Mouse (Mus musculus): Measurements from ENCODE around the gene Mrps23. TPM values are rescaled to one million over a fixed set of nuclear protein-coding genes. Genes with fewer than 3 reads are reported as not detected.
A peak's percentile ranks its signal among the peaks of the same experiment; 100 is the strongest.

Gene Mrps23
- polyA plus RNA-seq, 1 experiment from 2014 or later, result 57.9 TPM

DNA sequence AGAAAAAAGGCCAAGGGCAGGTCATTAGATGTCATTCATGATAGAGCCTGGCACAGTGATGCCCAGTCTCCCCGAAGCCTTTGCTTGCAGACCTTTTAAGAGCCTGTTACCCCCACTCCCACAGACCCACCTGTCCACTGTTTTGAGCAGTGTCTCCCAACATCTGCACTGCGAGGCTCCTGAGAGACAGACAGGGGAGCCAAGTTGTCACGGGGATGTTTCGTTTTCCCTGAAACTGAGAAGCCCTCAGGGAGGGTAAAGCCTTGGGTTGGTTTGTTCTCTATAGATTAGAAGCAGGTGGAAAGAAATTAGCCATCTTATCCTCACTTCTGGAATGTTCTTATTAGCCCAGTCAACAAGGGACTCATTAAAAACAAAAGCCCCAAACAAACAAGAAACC, 30.6 kb downstream of the Mrps23 start:
- whole genome bisulfite sequencing, result 33% methylated on average over 4 of the region's 4 CpGs
- Histone ChIP-seq H3K27me3 (ENCODE audit: control insufficient read depth, insufficient read depth, low read length) (no peaks in the 10 kb centered on the region), H3K36me3 (ENCODE audit: control insufficient read depth, insufficient read depth, low read length) (no peaks in the 10 kb centered on the region), H3K9ac (ENCODE audit: low read length) (no peak overlapping the region), H3K4me3 (replicated peaks; ENCODE audit: low read length) (no peak overlapping the region), H3K9me3 (replicated peaks; ENCODE audit: control insufficient read depth, low read length) (no peaks in the 10 kb centered on the region), H3K4me2 (ENCODE audit: low read depth, low read length) (no peak overlapping the region), H3K27ac (ENCODE audit: low read length) (peak overlapping the region; percentile 25; the same call in 1 of the 2 replicates), H3K4me1 (ENCODE audit: control insufficient read depth, insufficient read depth, low read length) (0 out of 2 replicates have a peak, but pooled peaks cover 5% of the 10 kb centered on the region)
- no peak for ATAC-seq (ENCODE audit: insufficient read depth, low FRiP score)

- peak; percentile 72; the same call in 1 of the 2 replicates for ATAC-seq (ENCODE audit: insufficient read depth, low FRiP score)
- Histone ChIP-seq H3K4me3 (replicated peaks; ENCODE audit: low read length) (peak overlapping the region; percentile 28), H3K36me3 (ENCODE audit: control insufficient read depth, insufficient read depth, low read length) (no peaks in the 10 kb centered on the region), H3K9ac (ENCODE audit: low read length) (peak overlapping the region; percentile 43; the same call in 1 of the 2 replicates), H3K4me1 (ENCODE audit: control insufficient read depth, insufficient read depth, low read length) (0 out of 2 replicates have a peak, but pooled peaks cover 5% of the 10 kb centered on the region), H3K4me2 (ENCODE audit: low read depth, low read length) (peak overlapping the region; percentile 48), H3K27ac (ENCODE audit: low read length) (peak overlapping the region; percentile 55), H3K9me3 (replicated peaks; ENCODE audit: control insufficient read depth, low read length) (no peaks in the 10 kb centered on the region), H3K27me3 (ENCODE audit: control insufficient read depth, insufficient read depth, low read length) (no peaks in the 10 kb centered on the region)
- 14% methylated on average over 23 of the region's 23 CpGs for WGBS
Observed at GRCm38 (mm10) chr11:88235221-88236203, 31.3 kb downstream of the Mrps23 start.

- Histone ChIP-seq H3K9ac (ENCODE audit: low read length) (no peak overlapping the region), H3K4me2 (ENCODE audit: low read depth, low read length) (no peak overlapping the region), H3K27ac (ENCODE audit: low read length) (no peak overlapping the region), H3K9me3 (replicated peaks; ENCODE audit: control insufficient read depth, low read length) (no peaks in the 10 kb centered on the region), H3K4me3 (replicated peaks; ENCODE audit: low read length) (no peak overlapping the region), H3K4me1 (ENCODE audit: control insufficient read depth, insufficient read depth, low read length) (peaks cover 16% of the 10 kb centered on the region; the same call in 1 of the 2 replicates), H3K36me3 (ENCODE audit: control insufficient read depth, insufficient read depth, low read length) (no peaks in the 10 kb centered on the region), H3K27me3 (ENCODE audit: control insufficient read depth, insufficient read depth, low read length) (no peaks in the 10 kb centered on the region)
- 83% methylated on average over 10 of the region's 10 CpGs for WGBS
- ATAC-seq (ENCODE audit: insufficient read depth, low FRiP score), result no peak
Observed at GRCm38 (mm10) chr11:88240275-88240674, 36.1 kb downstream of the Mrps23 start.

GRCm38 (mm10) chr11:88240736-88241353, 36.7 kb downstream of the Mrps23 start:
- Histone ChIP-seq H3K9ac (ENCODE audit: low read length) (no peak overlapping the region), H3K27ac (ENCODE audit: low read length) (no peak overlapping the region), H3K4me1 (ENCODE audit: control insufficient read depth, insufficient read depth, low read length) (peaks cover 16% of the 10 kb centered on the region; the same call in 1 of the 2 replicates), H3K4me3 (replicated peaks; ENCODE audit: low read length) (no peak overlapping the region), H3K4me2 (ENCODE audit: low read depth, low read length) (no peak overlapping the region), H3K27me3 (ENCODE audit: control insufficient read depth, insufficient read depth, low read length) (no peaks in the 10 kb centered on the region), H3K36me3 (ENCODE audit: control insufficient read depth, insufficient read depth, low read length) (no peaks in the 10 kb centered on the region), H3K9me3 (replicated peaks; ENCODE audit: control insufficient read depth, low read length) (no peaks in the 10 kb centered on the region)
- no peak for ATAC-seq (ENCODE audit: insufficient read depth, low FRiP score)
- 28% methylated on average over 10 of the region's 10 CpGs for WGBS

- peak overlapping the region; percentile 38; the same call in 1 of the 2 replicates for H3K27ac ChIP-seq (ENCODE audit: low read length)
Observed at GRCm38 (mm10) chr11:88241468-88242301, 37.5 kb downstream of the Mrps23 start.

DNA sequence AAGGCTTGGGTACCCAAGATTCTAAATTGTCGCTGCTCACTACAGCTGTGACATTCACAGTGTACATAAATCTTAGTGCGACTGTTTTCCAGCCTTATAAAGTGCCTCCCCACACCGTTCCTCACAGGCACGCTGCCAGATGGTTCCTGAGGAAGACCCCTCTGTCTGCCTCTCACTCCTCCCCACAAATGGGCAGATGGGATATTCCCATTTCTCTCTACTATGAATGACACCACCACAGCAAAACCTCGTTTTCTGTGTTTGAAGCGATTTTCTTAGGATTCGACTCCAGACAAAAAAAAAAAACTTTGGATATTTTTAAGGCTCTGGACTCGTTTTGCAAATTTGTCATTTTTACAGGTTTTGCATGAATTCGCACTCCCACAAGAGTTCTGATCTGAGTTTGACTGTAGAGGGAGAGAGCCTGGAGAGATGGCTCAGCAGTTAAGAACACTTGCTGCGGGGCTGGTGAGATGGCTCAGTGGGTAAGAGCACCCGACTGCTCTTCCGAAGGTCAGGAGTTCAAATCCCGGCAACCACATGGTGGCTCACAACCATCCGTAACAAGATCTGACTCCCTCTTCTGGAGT, 41.5 kb downstream of the Mrps23 start:
- Histone ChIP-seq H3K27ac (ENCODE audit: low read length) (no peak overlapping the region), H3K4me3 (replicated peaks; ENCODE audit: low read length) (no peak overlapping the region), H3K4me1 (ENCODE audit: control insufficient read depth, insufficient read depth, low read length) (peaks cover 10% of the 10 kb centered on the region; the same call in 1 of the 2 replicates)

More at GRCm38 (mm10) chr11:88241468-88242301, 37.5 kb downstream of the Mrps23 start:
- H3K27me3 ChIP-seq (ENCODE audit: control insufficient read depth, insufficient read depth, low read length), result no peaks in the 10 kb centered on the region
- no peaks in the 10 kb centered on the region for H3K36me3 ChIP-seq (ENCODE audit: control insufficient read depth, insufficient read depth, low read length)
- no peak overlapping the region for H3K9ac ChIP-seq (ENCODE audit: low read length)
- peaks cover 11% of the 10 kb centered on the region; the same call in 1 of the 2 replicates for H3K4me1 ChIP-seq (ENCODE audit: control insufficient read depth, insufficient read depth, low read length)
- H3K4me3 ChIP-seq (replicated peaks; ENCODE audit: low read length), result no peak overlapping the region
- ATAC-seq (ENCODE audit: insufficient read depth, low FRiP score), result no peak
- no peak overlapping the region for H3K4me2 ChIP-seq (ENCODE audit: low read depth, low read length)
- WGBS, result 49% methylated on average over 12 of the region's 12 CpGs
- no peaks in the 10 kb centered on the region for H3K9me3 ChIP-seq (replicated peaks; ENCODE audit: control insufficient read depth, low read length)

DNA sequence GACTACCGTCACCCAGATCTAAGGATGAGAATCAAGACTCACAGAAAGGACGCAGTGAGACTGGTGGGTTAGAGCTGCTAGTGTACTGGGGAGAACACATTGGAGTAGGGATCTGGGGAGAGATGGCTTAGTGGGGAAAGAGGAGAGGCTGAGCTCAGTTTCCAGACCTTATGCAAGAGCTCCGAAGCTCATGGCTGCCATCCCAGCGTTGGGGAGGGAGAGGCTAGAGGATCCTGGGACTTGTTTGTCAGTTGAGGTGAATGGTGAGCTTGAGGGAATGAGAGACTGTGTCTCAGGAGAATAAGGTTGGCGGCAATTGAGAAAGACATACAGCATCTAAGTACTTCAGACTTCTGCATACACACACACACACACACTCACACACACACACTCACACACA, 44.4 kb downstream of the Mrps23 start:
- Histone ChIP-seq H3K4me3 (replicated peaks; ENCODE audit: low read length) (no peak overlapping the region), H3K27ac (ENCODE audit: low read length) (no peak overlapping the region), H3K27me3 (ENCODE audit: control insufficient read depth, insufficient read depth, low read length) (no peaks in the 10 kb centered on the region), H3K4me1 (ENCODE audit: control insufficient read depth, insufficient read depth, low read length) (peaks cover 13% of the 10 kb centered on the region), H3K9me3 (replicated peaks; ENCODE audit: control insufficient read depth, low read length) (no peaks in the 10 kb centered on the region), H3K4me2 (ENCODE audit: low read depth, low read length) (no peak overlapping the region), H3K36me3 (ENCODE audit: control insufficient read depth, insufficient read depth, low read length) (no peaks in the 10 kb centered on the region), H3K9ac (ENCODE audit: low read length) (no peak overlapping the region)
- 59% methylated on average over 5 of the region's 5 CpGs for WGBS
- ATAC-seq (ENCODE audit: insufficient read depth, low FRiP score), result no peak

More for the DNA sequence above, 41.5 kb downstream of the Mrps23 start:
- WGBS, result 74% methylated on average over 14 of the region's 14 CpGs
- H3K4me2 ChIP-seq (ENCODE audit: low read depth, low read length), result no peak overlapping the region
- no peak overlapping the region for H3K9ac ChIP-seq (ENCODE audit: low read length)
- H3K27me3 ChIP-seq (ENCODE audit: control insufficient read depth, insufficient read depth, low read length), result no peaks in the 10 kb centered on the region
- H3K36me3 ChIP-seq (ENCODE audit: control insufficient read depth, insufficient read depth, low read length), result no peaks in the 10 kb centered on the region
- ATAC-seq (ENCODE audit: insufficient read depth, low FRiP score), result no peak
- no peaks in the 10 kb centered on the region for H3K9me3 ChIP-seq (replicated peaks; ENCODE audit: control insufficient read depth, low read length)

GRCm38 (mm10) chr11:88250568-88250967, 46.4 kb downstream of the Mrps23 start:
- Histone ChIP-seq H3K36me3 (ENCODE audit: control insufficient read depth, insufficient read depth, low read length) (no peaks in the 10 kb centered on the region), H3K4me2 (ENCODE audit: low read depth, low read length) (no peak overlapping the region), H3K4me3 (replicated peaks; ENCODE audit: low read length) (no peak overlapping the region), H3K9ac (ENCODE audit: low read length) (no peak overlapping the region), H3K27me3 (ENCODE audit: control insufficient read depth, insufficient read depth, low read length) (no peaks in the 10 kb centered on the region), H3K4me1 (ENCODE audit: control insufficient read depth, insufficient read depth, low read length) (peaks cover 13% of the 10 kb centered on the region), H3K9me3 (replicated peaks; ENCODE audit: control insufficient read depth, low read length) (no peaks in the 10 kb centered on the region), H3K27ac (ENCODE audit: low read length) (no peak overlapping the region)
- ATAC-seq (ENCODE audit: insufficient read depth, low FRiP score), result no peak
- WGBS, result 74% methylated on average over 3 of the region's 3 CpGs

Measured in stomach, embryonic 16.5 days (tissue).